Mouse (Mus musculus) embryonic facial prominence, embryonic 11.5 days (tissue): ENCODE measurements at regions not wholly inside any gene's neighbourhood (a gene's known extent, or its start where the extent isn't known, plus 50 kb on each side); places are given as distances from the start of the nearest gene placed in this dataset.

Experiments
- ATAC-seq: fragments of 200-750 bp; cut with Nextera tagmentation; replicated peaks from 2 replicates; pipeline ENCODE4 v1.8.0; 2017; ENCODE audit warnings: low read depth; ENCODE audit not compliant: insufficient number of reproducible peaks, low FRiP score, low TSS enrichment
- DNase-seq: peaks from one replicate; pipeline ENCODE4 v3.0.0-alpha.2; 2015; ENCODE audit warnings: low spot score
- H3K27ac ChIP-seq: fragments of 300-500 bp; sonication (generic); replicated peaks from 2 replicates; pipeline ENCODE4 v1.5.1; 2014; ENCODE audit warnings: mild to moderate bottlenecking, low read depth, low read length, control low read depth
- H3K27me3 ChIP-seq: fragments of 300-500 bp; sonication (generic); 2 replicates; pipeline ENCODE4 v1.6.1; 2014; ENCODE audit warnings: mild to moderate bottlenecking, low read length, moderate library complexity, mixed read lengths; ENCODE audit not compliant: control insufficient read depth, insufficient read depth
- H3K36me3 ChIP-seq: fragments of 300-500 bp; sonication (generic); replicated peaks from 2 replicates; pipeline ENCODE4 v1.6.1; 2014; ENCODE audit warnings: low read depth, mild to moderate bottlenecking, low read length, moderate library complexity, mixed read lengths; ENCODE audit not compliant: control insufficient read depth, insufficient read depth
- H3K4me1 ChIP-seq: fragments of 300-500 bp; sonication (generic); 2 replicates; pipeline ENCODE4 v1.6.1; 2014; ENCODE audit warnings: low read length, mixed read lengths; ENCODE audit not compliant: control insufficient read depth, insufficient read depth
- H3K4me2 ChIP-seq: fragments of 300-500 bp; sonication (generic); 2 replicates; pipeline ENCODE4 v1.6.1; 2014; ENCODE audit warnings: low read depth, mild to moderate bottlenecking, control low read depth, low read length, moderate library complexity
- H3K4me3 ChIP-seq: fragments of 300-500 bp; sonication (generic); 2 replicates; pipeline ENCODE4 v1.5.1; 2014; ENCODE audit warnings: low read depth, low read length, control low read depth
- H3K9ac ChIP-seq: fragments of 300-500 bp; sonication (generic); replicated peaks from 2 replicates; pipeline ENCODE4 v1.6.1; 2014; ENCODE audit warnings: mild to moderate bottlenecking, control low read depth, low read length
- H3K9me3 ChIP-seq: fragments of 300-500 bp; sonication (generic); replicated peaks from 2 replicates; pipeline ENCODE4 v1.6.1; 2016; ENCODE audit warnings: mild to moderate bottlenecking, low read length, inconsistent platforms, mixed read lengths; ENCODE audit not compliant: control insufficient read depth
- WGBS: fragments of 180-500 bp; shearing (Covaris S2); extraction: QIAGEN DNeasy Blood & Tissue Kit; methylation state at CpG from one replicate; pipeline ENCODE4 v1.1.7; 2014; 5-methylcytosine and 5-hydroxymethylcytosine counted together

DNA sequence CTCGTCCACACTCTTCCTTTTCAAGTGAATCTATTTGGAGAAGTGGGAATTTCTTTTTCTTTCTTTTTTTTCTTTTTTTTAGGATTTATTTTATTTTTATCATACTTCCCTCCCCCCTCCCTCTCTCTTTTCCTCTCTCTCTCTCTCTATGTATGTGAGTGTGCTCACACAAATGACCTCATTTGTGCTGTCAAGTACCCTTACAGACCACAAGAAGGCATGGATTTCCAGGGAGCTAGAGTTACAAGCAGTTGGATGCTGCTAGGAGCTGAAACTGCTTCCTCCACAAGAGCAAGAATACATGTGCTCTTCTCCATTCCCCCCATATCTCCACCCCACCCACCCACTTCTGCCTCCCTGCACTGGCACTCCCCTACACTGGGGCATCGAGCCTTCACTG, 94.6 kb upstream of the Man2a1 start:
- 86% methylated on average over 2 of the region's 2 CpGs for WGBS
- Histone ChIP-seq H3K9me3 (no peaks in the 10 kb centered on the region), H3K27me3 (no peaks in the 10 kb centered on the region), H3K36me3 (no peaks in the 10 kb centered on the region), H3K9ac (no peak overlapping the region), H3K4me2 (no peak overlapping the region), H3K4me1 (no peaks in the 10 kb centered on the region), H3K27ac (no peak overlapping the region), H3K4me3 (no peak overlapping the region)
- no peak for ATAC-seq
- DNase-seq: no peak

- no peaks in the 10 kb centered on the region for H3K27me3 ChIP-seq
- no peaks in the 10 kb centered on the region for H3K4me1 ChIP-seq
- no peak for ATAC-seq
- no peak overlapping the region for H3K27ac ChIP-seq
- no peak overlapping the region for H3K9ac ChIP-seq
- no peak overlapping the region for H3K4me2 ChIP-seq
- no peak for DNase-seq
- WGBS: 88% methylated on average over 3 of the region's 3 CpGs
- no peak overlapping the region for H3K4me3 ChIP-seq
- H3K36me3 ChIP-seq: no peaks in the 10 kb centered on the region
- H3K9me3 ChIP-seq: no peaks in the 10 kb centered on the region
Measured at GRCm38 (mm10) chr17:64511139-64511779, 89.3 kb upstream of the Man2a1 start.

DNA sequence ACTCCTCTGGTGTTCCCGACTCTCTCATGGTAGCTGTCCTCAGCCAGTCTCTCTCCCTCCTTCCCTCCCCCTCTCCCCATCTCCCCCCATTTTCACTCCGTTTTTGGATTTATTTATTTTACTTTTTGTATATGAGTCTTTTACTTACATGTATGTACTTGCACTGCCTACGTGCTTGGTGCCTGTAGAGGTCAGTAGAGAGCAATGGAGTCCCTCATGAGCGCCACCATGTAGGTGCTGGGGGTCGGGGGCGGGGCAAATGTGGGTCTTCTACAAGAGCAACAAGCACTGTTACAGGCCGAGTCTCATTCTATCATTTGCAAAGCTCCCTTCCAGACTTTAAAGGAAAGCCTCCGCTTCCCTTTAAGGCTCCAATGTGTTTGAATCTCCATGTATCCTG, 78.3 kb upstream of the Man2a1 start:
- no peaks in the 10 kb centered on the region for H3K4me1 ChIP-seq
- no peak for DNase-seq
- H3K4me3 ChIP-seq: no peak overlapping the region
- H3K9me3 ChIP-seq: no peaks in the 10 kb centered on the region
- H3K36me3 ChIP-seq: no peaks in the 10 kb centered on the region
- no peak overlapping the region for H3K27ac ChIP-seq
- no peak overlapping the region for H3K4me2 ChIP-seq
- WGBS: 66% methylated on average over 8 of the region's 8 CpGs
- ATAC-seq: no peak
- H3K9ac ChIP-seq: no peak overlapping the region
- no peaks in the 10 kb centered on the region for H3K27me3 ChIP-seq

GRCm38 (mm10) chr17:64523899-64524298, 76.6 kb upstream of the Man2a1 start:
- WGBS: 91% methylated on average over 8 of the region's 8 CpGs
- Histone ChIP-seq H3K4me3 (no peak overlapping the region), H3K27me3 (no peaks in the 10 kb centered on the region), H3K27ac (no peak overlapping the region), H3K4me1 (no peaks in the 10 kb centered on the region), H3K9me3 (no peaks in the 10 kb centered on the region), H3K36me3 (no peaks in the 10 kb centered on the region), H3K9ac (no peak overlapping the region), H3K4me2 (no peak overlapping the region)
- ATAC-seq (no peak), DNase-seq (no peak)

DNA sequence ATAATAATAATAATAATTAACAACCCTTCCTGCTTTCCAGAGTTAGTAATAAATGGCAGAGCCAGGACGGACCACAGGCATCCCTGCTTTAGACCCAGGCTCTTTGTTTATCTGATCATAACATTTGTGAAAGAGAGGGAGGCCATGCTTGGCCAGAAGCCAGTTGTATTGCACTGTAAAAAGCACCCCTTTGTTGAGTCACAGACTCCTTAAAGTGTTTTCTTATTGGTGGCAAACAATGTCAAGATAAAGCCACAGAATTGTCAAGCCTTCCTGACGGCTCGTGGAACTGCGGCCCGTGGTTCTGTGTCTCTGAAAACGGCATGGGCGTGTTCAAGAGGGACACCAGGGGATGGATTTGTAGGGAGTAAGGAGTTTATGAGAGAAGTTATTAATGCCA, 72.7 kb upstream of the Man2a1 start:
- Histone ChIP-seq H3K27ac (no peak overlapping the region), H3K36me3 (no peaks in the 10 kb centered on the region), H3K9me3 (no peaks in the 10 kb centered on the region), H3K27me3 (no peaks in the 10 kb centered on the region), H3K4me1 (no peaks in the 10 kb centered on the region), H3K4me2 (no peak overlapping the region), H3K4me3 (no peak overlapping the region), H3K9ac (no peak overlapping the region)
- DNase-seq (no peak), ATAC-seq (no peak)
- WGBS: 90% methylated on average over 7 of the region's 7 CpGs

GRCm38 (mm10) chr17:64528476-64528875, 72.1 kb upstream of the Man2a1 start:
- ATAC-seq: no peak
- H3K9ac ChIP-seq: no peak overlapping the region
- H3K27ac ChIP-seq: no peak overlapping the region

DNA sequence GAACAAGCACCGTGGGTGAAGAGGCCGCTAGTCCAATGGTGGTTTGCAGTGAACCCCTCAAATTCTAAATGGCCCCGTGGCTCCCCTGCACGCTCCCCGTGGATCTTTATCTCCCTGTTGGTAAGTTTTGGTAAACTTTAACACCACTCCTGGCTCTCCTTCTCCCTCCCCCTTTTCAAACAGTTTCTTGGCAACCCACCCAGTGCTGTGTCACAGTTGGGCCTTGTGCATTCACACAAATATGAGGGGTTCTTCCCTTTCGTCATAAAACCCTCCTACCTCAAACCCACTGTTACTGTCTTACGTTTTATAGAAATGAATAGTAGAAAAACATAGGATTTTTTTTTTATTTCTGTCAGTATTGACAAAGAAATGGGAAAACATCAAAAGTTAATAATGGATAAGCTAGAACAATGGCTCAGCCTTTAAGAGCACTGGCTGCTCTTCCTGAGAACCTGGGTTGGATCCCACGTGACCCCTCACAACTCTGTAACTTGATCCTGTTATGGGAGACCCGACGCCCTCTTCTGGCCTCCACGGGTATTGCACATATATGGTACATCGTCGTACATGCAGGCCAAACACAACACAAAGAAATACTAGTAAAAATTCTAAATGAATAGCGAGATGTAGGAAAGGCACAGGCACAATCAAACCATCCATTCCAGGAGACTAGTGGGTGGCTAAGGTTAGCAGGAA, 71.1 kb upstream of the Man2a1 start:
- no peak overlapping the region for H3K4me2 ChIP-seq
- no peaks in the 10 kb centered on the region for H3K9me3 ChIP-seq
- ATAC-seq (no peak), DNase-seq (no peak)
- no peaks in the 10 kb centered on the region for H3K4me1 ChIP-seq
- no peaks in the 10 kb centered on the region for H3K27me3 ChIP-seq
- no peak overlapping the region for H3K9ac ChIP-seq
- H3K27ac ChIP-seq: no peak overlapping the region
- no peak overlapping the region for H3K4me3 ChIP-seq
- WGBS: 84% methylated on average over 14 of the region's 14 CpGs
- H3K36me3 ChIP-seq: no peaks in the 10 kb centered on the region

More at GRCm38 (mm10) chr17:64528476-64528875, 72.1 kb upstream of the Man2a1 start:
- no peak for DNase-seq
- Histone ChIP-seq H3K36me3 (no peaks in the 10 kb centered on the region), H3K9me3 (no peaks in the 10 kb centered on the region), H3K27me3 (no peaks in the 10 kb centered on the region), H3K4me3 (no peak overlapping the region), H3K4me1 (no peaks in the 10 kb centered on the region), H3K4me2 (no peak overlapping the region)
- 88% methylated on average over 7 of the region's 7 CpGs for WGBS

GRCm38 (mm10) chr17:64531150-64531549, 69.4 kb upstream of the Man2a1 start:
- WGBS: 88% methylated on average over 7 of the region's 7 CpGs

More at GRCm38 (mm10) chr17:64531150-64531549, 69.4 kb upstream of the Man2a1 start:
- no peak overlapping the region for H3K27ac ChIP-seq
- H3K4me3 ChIP-seq: no peak overlapping the region
- no peak overlapping the region for H3K9ac ChIP-seq
- no peaks in the 10 kb centered on the region for H3K9me3 ChIP-seq
- DNase-seq: no peak
- no peaks in the 10 kb centered on the region for H3K27me3 ChIP-seq
- ATAC-seq: no peak
- no peak overlapping the region for H3K4me2 ChIP-seq
- H3K36me3 ChIP-seq: no peaks in the 10 kb centered on the region
- H3K4me1 ChIP-seq: no peaks in the 10 kb centered on the region
